Mouse (Mus musculus): Measurements from ENCODE around the gene Apoc2.

DNA sequence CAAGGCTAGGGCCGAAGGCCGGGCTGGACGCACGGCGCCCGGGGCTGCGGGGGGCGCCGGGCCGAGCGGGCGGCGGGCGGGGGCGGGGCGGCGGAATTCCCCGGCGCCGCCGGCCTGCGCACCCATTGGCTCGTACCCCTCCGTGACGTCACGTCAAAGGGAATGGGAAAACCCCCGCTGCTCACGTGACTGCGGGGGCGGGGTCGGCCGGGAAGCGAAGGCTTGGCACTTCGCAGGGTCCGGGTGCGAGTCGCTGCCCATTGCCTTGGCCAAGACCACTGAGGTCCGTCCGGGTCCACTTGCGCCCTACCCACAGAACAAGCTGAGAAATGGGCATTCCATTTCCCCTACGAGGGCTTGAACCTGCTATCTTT, 48.4 kb downstream of the Apoc2 start, which contains the start of gene Relb:
- TF ChIP-seq POLR2A (IDR thresholded peaks at IDR 0.05; ENCODE audit: insufficient read depth, low read length) = peak; percentile 16
- TF ChIP-seq CTCF (IDR thresholded peaks at IDR 0.05; ENCODE audit: low read depth, low read length) = no peak
- 0 out of 2 replicates have a peak, but pooled peaks have one; percentile 16 for TF ChIP-seq EP300 (IDR thresholded peaks at IDR 0.05; ENCODE audit: insufficient read depth, low read depth, low read length)

Measured in ES-Bruce4 (cell line).